Mouse (Mus musculus) embryo, embryonic 11.5 days (tissue): ENCODE data around the gene Tapbp.

ENCODE experiments used
- DNase-seq: peaks from one replicate; pipeline ENCODE4 v3.0.0-alpha.2; 2012; ENCODE audit warnings: low read depth, low spot score

The Tapbp gene

GRCm38 (mm10) chr17:33920282-33921097, 4.8 kb downstream of the Tapbp start:
- DNase-seq, result peak; percentile 75

GRCm38 (mm10) chr17:33921361-33921760, 5.7 kb downstream of the Tapbp start:
- no peak for DNase-seq

- DNase-seq, result no peak
Observed at GRCm38 (mm10) chr17:33924577-33925283, 9.0 kb downstream of the Tapbp start.

- DNase-seq, result no peak
Observed at GRCm38 (mm10) chr17:33925406-33926116, 9.9 kb downstream of the Tapbp start.

GRCm38 (mm10) chr17:33926207-33926932, 10.7 kb downstream of the Tapbp start:
- no peak for DNase-seq

- no peak for DNase-seq
Observed at GRCm38 (mm10) chr17:33928251-33928947, 12.7 kb downstream of the Tapbp start.

GRCm38 (mm10) chr17:33929371-33930279, 13.9 kb downstream of the Tapbp start, which contains the start of gene Rgl2:
Rgl2 (plus strand) TSS chr17:33929543.
- DNase-seq, result peak; percentile 87

- no peak for DNase-seq
Observed at GRCm38 (mm10) chr17:33930280-33931158, 14.8 kb downstream of the Tapbp start.

- DNase-seq, result no peak
Observed at GRCm38 (mm10) chr17:33931159-33931866, 15.6 kb downstream of the Tapbp start.

GRCm38 (mm10) chr17:33931947-33932346, 16.2 kb downstream of the Tapbp start:
- no peak for DNase-seq

GRCm38 (mm10) chr17:33932448-33932847, 16.7 kb downstream of the Tapbp start:
- DNase-seq, result no peak

- DNase-seq, result no peak
Observed at GRCm38 (mm10) chr17:33932970-33933369, 17.3 kb downstream of the Tapbp start.

GRCm38 (mm10) chr17:33935422-33936055, 19.8 kb downstream of the Tapbp start:
- DNase-seq, result no peak

GRCm38 (mm10) chr17:33936993-33937392, 21.3 kb downstream of the Tapbp start:
- DNase-seq, result no peak

GRCm38 (mm10) chr17:33938783-33939182, 23.1 kb downstream of the Tapbp start:
- no peak for DNase-seq

GRCm38 (mm10) chr17:33940206-33940805, 24.6 kb downstream of the Tapbp start, which contains the start of the genes Pfdn6 and Wdr46:
Pfdn6 (minus strand) TSS chr17:33940343.
Wdr46 (plus strand) TSS chr17:33940660.
- peak; percentile 83 for DNase-seq

- no peak for DNase-seq
Observed at GRCm38 (mm10) chr17:33940981-33941380, 25.3 kb downstream of the Tapbp start.
